ENCODE assay signal across 8 mouse cellular contexts in the genomic region with DNA sequence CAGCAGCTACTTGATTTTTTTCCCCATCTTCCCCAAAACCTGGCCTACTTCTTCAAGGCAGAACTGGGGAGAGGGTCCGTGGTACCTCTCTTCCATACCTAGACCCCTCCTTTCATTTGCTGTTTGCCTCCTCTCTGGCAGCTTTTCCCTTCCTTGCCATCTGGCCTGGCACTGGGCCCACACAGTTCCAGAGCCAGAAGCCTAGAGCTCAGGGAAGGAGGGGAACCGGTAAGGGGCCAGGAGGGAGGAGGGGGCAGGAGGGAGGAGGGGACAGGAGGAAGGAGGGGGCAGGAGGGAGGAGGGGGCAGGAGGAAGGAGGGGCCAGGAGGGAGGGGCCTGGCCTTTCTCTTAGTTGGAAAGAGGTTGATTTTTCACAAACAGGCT. TPM values are rescaled to one million over a fixed set of nuclear protein-coding genes. Genes with fewer than 3 reads are reported as not detected.
A peak's percentile ranks its signal among the peaks of the same experiment; 100 is the strongest.
DNase-seq lines count a peak whose midpoint lies in the region; ATAC-seq lines count a peak whose summit lies in the region.

No protein-coding gene starts in this region.

- no peak for ATAC-seq in erythroblast, adult 5-6 weeks (replicated peaks; ENCODE audit: low FRiP score, poor library complexity, severe bottlenecking)
- ATAC-seq in forebrain, embryonic 16.5 days = peak; percentile 87
- peak; percentile 86 for ATAC-seq in neural tube, embryonic 14.5 days (ENCODE audit: low read depth)

- 3% methylated on average over 2 of the region's 2 CpGs for WGBS in forebrain, embryonic 16.5 days
- 27% methylated on average over 2 of the region's 2 CpGs for WGBS in neural tube, embryonic 14.5 days

- H3K4me3 ChIP-seq in erythroblast, embryonic 14.5 days (replicated peaks) = peak overlapping the region; percentile 56
- H3K4me3 ChIP-seq in forebrain, embryonic 16.5 days (replicated peaks; ENCODE audit: low read length) = no peak overlapping the region
- H3K4me3 ChIP-seq in neural tube, embryonic 14.5 days (ENCODE audit: low read depth, low read length) = no peak overlapping the region

- H3K4me2 ChIP-seq in forebrain, embryonic 16.5 days (ENCODE audit: low read length) = no peak overlapping the region
- H3K4me2 ChIP-seq in neural tube, embryonic 14.5 days (ENCODE audit: low read depth, low read length) = no peak overlapping the region

- no peaks in the 10 kb centered on the region for H3K36me3 ChIP-seq in erythroblast, embryonic 14.5 days (ENCODE audit: control insufficient read depth)
- H3K36me3 ChIP-seq in forebrain, embryonic 16.5 days (ENCODE audit: control insufficient read depth, insufficient read depth) = no peaks in the 10 kb centered on the region
- H3K36me3 ChIP-seq in neural tube, embryonic 14.5 days (ENCODE audit: control insufficient read depth, insufficient read depth, low read length) = no peaks in the 10 kb centered on the region

- H3K9me3 ChIP-seq in erythroblast, embryonic 14.5 days (ENCODE audit: control insufficient read depth, low read length) = no peaks in the 10 kb centered on the region
- no peaks in the 10 kb centered on the region for H3K9me3 ChIP-seq in forebrain, embryonic 16.5 days (ENCODE audit: control insufficient read depth, low read length)
- no peaks in the 10 kb centered on the region for H3K9me3 ChIP-seq in neural tube, embryonic 14.5 days (ENCODE audit: control insufficient read depth, low read length)

- H3K9ac ChIP-seq in forebrain, embryonic 16.5 days (replicated peaks; ENCODE audit: low read depth, low read length) = 0 out of 2 replicates have a peak overlapping the region, but pooled peaks have one; percentile 1
- H3K9ac ChIP-seq in neural tube, embryonic 14.5 days (replicated peaks; ENCODE audit: low read depth, low read length) = no peak overlapping the region

- H3K4me1 ChIP-seq in erythroblast, embryonic 14.5 days (ENCODE audit: control insufficient read depth) = peaks cover 66% of the 10 kb centered on the region
- H3K4me1 ChIP-seq in forebrain, embryonic 16.5 days (replicated peaks; ENCODE audit: control insufficient read depth, insufficient read depth, low read length) = peaks cover 22% of the 10 kb centered on the region
- H3K4me1 ChIP-seq in neural tube, embryonic 14.5 days (ENCODE audit: control insufficient read depth, insufficient read depth, low read length) = no peaks in the 10 kb centered on the region; the same call in 1 of the 2 replicates

- peak; percentile 63 for DNase-seq in testis, postnatal 10 days (ENCODE audit: low spot score)
- no peak for DNase-seq in testis, postnatal 14 days (ENCODE audit: low spot score)
- peak; percentile 46 to 65 for DNase-seq in left cerebral cortex, postnatal 25 days (ENCODE audit: low spot score in 2 of 2)
- no peak for DNase-seq in yolk sac, embryonic 10.5 days (ENCODE audit: low spot score)

- no peaks in the 10 kb centered on the region for H3K27me3 ChIP-seq in erythroblast, embryonic 14.5 days (ENCODE audit: control insufficient read depth)
- H3K27me3 ChIP-seq in forebrain, embryonic 16.5 days (replicated peaks; ENCODE audit: control insufficient read depth, insufficient read depth, low read length) = no peaks in the 10 kb centered on the region
- no peaks in the 10 kb centered on the region for H3K27me3 ChIP-seq in neural tube, embryonic 14.5 days (ENCODE audit: control insufficient read depth, insufficient read depth, low read length)

- intact Hi-C loops in left cerebral cortex, postnatal 25 days (cut with DNase I) = no loop called here

- H3K27ac ChIP-seq in forebrain, embryonic 16.5 days (ENCODE audit: low read length) = peak overlapping the region; percentile 91
- H3K27ac ChIP-seq in neural tube, embryonic 14.5 days (ENCODE audit: low read depth, low read length) = peak overlapping the region; percentile 66

RNA-seq across cellular contexts. Expression of a gene that starts 4.2 kb away (rescaled TPM):
- polyA plus RNA-seq in erythroblast, embryonic 14.5 days (2012) = 0.06 TPM in 1 of 2 replicates, not detected in the other
- total RNA-seq in erythroblast, adult 5-6 weeks (2015; ENCODE audit: low replicate concordance) = 3.1 TPM in 1 of 2 replicates, not detected in the other
- 0.60 TPM in 1 of 2 replicates, not detected in the other for total RNA-seq in erythroblast, adult 5-6 weeks (2017; ENCODE audit: low replicate concordance)
- 0.44 and 0.60 TPM in 2 replicates for polyA plus RNA-seq in forebrain, embryonic 16.5 days (2015; fragmentation: Nextera tagmentation; extraction: Ambion mirVana)
- total RNA-seq in left cerebral cortex, postnatal 25 days (2021) = under 1 TPM; 0.60 to 0.96 TPM
- polyA plus RNA-seq in neural tube, embryonic 14.5 days (2014; fragmentation: Nextera tagmentation; extraction: Ambion mirVana) = 0.70 and 0.91 TPM in 2 replicates

RNA-seq across cellular contexts. Expression of a gene that starts 22.4 kb away (rescaled TPM):
- polyA plus RNA-seq in erythroblast, embryonic 14.5 days (2012) = 0.97 and 1.6 TPM in 2 replicates
- total RNA-seq in erythroblast, adult 5-6 weeks (2015; ENCODE audit: low replicate concordance) = 3.3 TPM in 1 of 2 replicates, not detected in the other
- 7.0 and 11.6 TPM in 2 replicates for total RNA-seq in erythroblast, adult 5-6 weeks (2017; ENCODE audit: low replicate concordance)
- polyA plus RNA-seq in forebrain, embryonic 16.5 days (2015; fragmentation: Nextera tagmentation; extraction: Ambion mirVana) = 21.4 and 31.6 TPM in 2 replicates
- total RNA-seq in left cerebral cortex, postnatal 25 days (2021) = 10 to 100 TPM in 1 of 2 experiments, 1 to 10 TPM in 1; 8.4 to 12.3 TPM
- 16.8 and 19.8 TPM in 2 replicates for polyA plus RNA-seq in neural tube, embryonic 14.5 days (2014; fragmentation: Nextera tagmentation; extraction: Ambion mirVana)

RNA-seq across cellular contexts. Expression of a gene that starts 23.9 kb away (rescaled TPM):
- polyA plus RNA-seq in erythroblast, embryonic 14.5 days (2012) = 6.8 TPM in 2 replicates
- total RNA-seq in erythroblast, adult 5-6 weeks (2015; ENCODE audit: low replicate concordance) = 31.8 and 50.0 TPM in 2 replicates
- 70.6 and 102 TPM in 2 replicates for total RNA-seq in erythroblast, adult 5-6 weeks (2017; ENCODE audit: low replicate concordance)
- polyA plus RNA-seq in forebrain, embryonic 16.5 days (2015; fragmentation: Nextera tagmentation; extraction: Ambion mirVana) = 78.1 and 79.8 TPM in 2 replicates
- total RNA-seq in left cerebral cortex, postnatal 25 days (2021) = 100 to 1,000 TPM; 154 to 161 TPM
- 72.1 and 82.2 TPM in 2 replicates for polyA plus RNA-seq in neural tube, embryonic 14.5 days (2014; fragmentation: Nextera tagmentation; extraction: Ambion mirVana)

RNA-seq across cellular contexts. Expression of a gene that starts 32.3 kb away (rescaled TPM):
- polyA plus RNA-seq in erythroblast, embryonic 14.5 days (2012) = 1.1 and 1.8 TPM in 2 replicates
- total RNA-seq in erythroblast, adult 5-6 weeks (2015; ENCODE audit: low replicate concordance) = 7.1 and 7.9 TPM in 2 replicates
- 27.7 and 35.7 TPM in 2 replicates for total RNA-seq in erythroblast, adult 5-6 weeks (2017; ENCODE audit: low replicate concordance)
- 200 and 204 TPM in 2 replicates for polyA plus RNA-seq in forebrain, embryonic 16.5 days (2015; fragmentation: Nextera tagmentation; extraction: Ambion mirVana)
- 10 to 100 TPM; 54.0 to 62.1 TPM for total RNA-seq in left cerebral cortex, postnatal 25 days (2021)
- 105 and 116 TPM in 2 replicates for polyA plus RNA-seq in neural tube, embryonic 14.5 days (2014; fragmentation: Nextera tagmentation; extraction: Ambion mirVana)

RNA-seq across cellular contexts. Expression of a gene that starts 59.8 kb away (rescaled TPM):
- polyA plus RNA-seq in erythroblast, embryonic 14.5 days (2012) = 0.78 and 1.8 TPM in 2 replicates
- total RNA-seq in erythroblast, adult 5-6 weeks (2015; ENCODE audit: low replicate concordance) = 4.8 and 6.7 TPM in 2 replicates
- total RNA-seq in erythroblast, adult 5-6 weeks (2017; ENCODE audit: low replicate concordance) = 10.5 and 11.8 TPM in 2 replicates
- polyA plus RNA-seq in forebrain, embryonic 16.5 days (2015; fragmentation: Nextera tagmentation; extraction: Ambion mirVana) = 54.4 and 55.3 TPM in 2 replicates
- total RNA-seq in left cerebral cortex, postnatal 25 days (2021) = 10 to 100 TPM; 27.1 to 28.0 TPM
- 45.0 and 49.6 TPM in 2 replicates for polyA plus RNA-seq in neural tube, embryonic 14.5 days (2014; fragmentation: Nextera tagmentation; extraction: Ambion mirVana)

Comparison
In these comparisons a context has a peak if more than half of its experiments do, and no peak if none do; other contexts are left out.
1. DNase-seq: peak in testis, postnatal 10 days (single experiment) and left cerebral cortex, postnatal 25 days (2 of 2); none in testis, postnatal 14 days (single experiment) and yolk sac, embryonic 10.5 days (single experiment).